Mouse (Mus musculus) gastrocnemius, postnatal 25 days (tissue): ENCODE measurements at regions not wholly inside any gene's neighbourhood (a gene's known extent, or its start where the extent isn't known, plus 50 kb on each side); places are given as distances from the start of the nearest gene placed in this dataset.
"Not testable (repeated sequence)": the region's sequence is repeated elsewhere in the genome, so short reads cannot be mapped to it uniquely, and the experiment has no call there.

Experiments used
- DNase-seq: peaks from one replicate; pipeline ENCODE4 v3.0.0; 2022

GRCm38 (mm10) chr4:4708261-4708660 is 84.9 kb downstream of the Impad1 start:
- peak; percentile 73 for DNase-seq

- no peak for DNase-seq
Measured at GRCm38 (mm10) chr4:4699102-4699501, 94.1 kb downstream of the Impad1 start.

DNA sequence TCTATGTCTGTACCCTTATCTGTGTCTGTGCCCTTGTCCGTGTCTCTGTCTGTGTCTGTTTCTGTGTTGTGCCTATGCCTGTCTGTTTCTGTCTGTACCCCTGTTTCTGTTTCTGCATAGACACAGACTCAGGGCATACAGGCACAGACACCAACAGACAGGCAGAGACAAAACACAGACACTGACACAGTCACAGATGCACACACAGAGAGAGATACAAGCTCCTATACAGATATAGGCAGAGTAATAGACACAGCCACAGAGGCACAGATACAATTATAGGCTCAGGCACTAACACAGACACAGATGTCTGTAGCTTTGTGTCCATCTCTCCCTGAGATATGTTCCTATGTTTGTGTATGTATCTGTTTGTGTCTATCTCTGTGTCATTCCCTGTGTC is 97.7 kb downstream of the Impad1 start:
- no peak for DNase-seq

GRCm38 (mm10) chr4:4686920-4687319 is 106.2 kb downstream of the Impad1 start:
- no peak for DNase-seq

- no peak for DNase-seq
Measured at GRCm38 (mm10) chr4:4674607-4675006, 118.5 kb downstream of the Impad1 start.

GRCm38 (mm10) chr4:4650251-4650650 is 142.9 kb downstream of the Impad1 start:
- DNase-seq = no peak

- DNase-seq = no peak
Measured at GRCm38 (mm10) chr4:4645264-4645663, 147.9 kb downstream of the Impad1 start.

DNA sequence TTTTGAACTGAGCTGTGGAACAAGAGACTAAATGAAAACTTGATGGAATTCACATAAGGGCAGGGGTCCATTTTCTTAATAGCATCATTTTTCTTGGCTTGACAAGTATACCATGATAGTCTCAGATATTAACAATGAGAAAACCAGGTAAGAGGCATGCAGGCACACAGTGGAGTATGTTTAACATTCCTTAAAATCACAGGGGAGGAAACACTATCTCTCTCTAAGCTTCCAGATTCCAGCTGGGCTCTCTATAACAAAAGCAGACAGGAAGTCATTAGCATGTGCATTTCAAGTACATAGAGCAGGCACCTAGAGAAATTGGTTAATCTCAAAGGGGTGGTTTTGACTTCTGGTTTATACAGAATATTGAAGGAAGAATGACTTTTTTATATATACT is 156.9 kb downstream of the Impad1 start:
- no peak for DNase-seq

DNA sequence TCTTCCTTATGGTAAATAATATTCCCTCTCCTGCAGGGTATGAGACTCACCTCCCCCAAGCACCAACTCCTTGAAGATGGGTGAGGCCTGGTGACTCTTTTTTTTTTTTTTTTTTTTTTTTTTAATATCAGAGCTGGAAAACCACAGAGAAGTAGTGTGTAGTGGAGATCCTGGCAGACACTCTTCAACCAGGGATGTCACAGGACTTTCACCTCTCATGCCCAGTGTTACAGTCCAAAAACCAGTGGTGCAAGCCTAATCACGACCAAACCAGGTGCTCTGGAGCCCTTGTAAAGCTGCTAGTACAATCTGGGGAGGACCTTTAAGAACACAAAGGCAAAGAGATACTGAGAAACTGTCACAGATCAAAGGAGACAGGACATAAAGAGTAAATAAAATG is 157.3 kb downstream of the Impad1 start:
- no peak for DNase-seq

DNA sequence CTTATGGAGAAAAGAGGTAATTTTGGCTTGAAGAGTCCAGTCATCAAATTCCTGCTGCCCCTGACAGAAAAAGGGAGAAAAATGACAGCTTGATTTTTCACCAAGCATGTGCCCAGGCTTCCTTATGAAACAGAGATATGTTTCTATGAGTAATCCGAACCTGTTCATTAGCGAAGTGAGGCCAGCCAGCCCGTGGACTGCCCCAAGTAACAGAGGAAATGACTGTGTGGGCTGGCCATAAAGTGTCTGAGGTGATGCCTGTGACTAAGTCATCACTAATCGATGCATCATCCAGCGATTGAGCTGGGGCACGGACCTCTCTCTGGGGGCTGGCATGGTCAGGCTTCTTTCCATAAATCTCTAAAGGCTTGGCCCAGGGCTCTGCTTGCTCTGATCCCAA is 157.8 kb downstream of the Impad1 start:
- DNase-seq = no peak

DNA sequence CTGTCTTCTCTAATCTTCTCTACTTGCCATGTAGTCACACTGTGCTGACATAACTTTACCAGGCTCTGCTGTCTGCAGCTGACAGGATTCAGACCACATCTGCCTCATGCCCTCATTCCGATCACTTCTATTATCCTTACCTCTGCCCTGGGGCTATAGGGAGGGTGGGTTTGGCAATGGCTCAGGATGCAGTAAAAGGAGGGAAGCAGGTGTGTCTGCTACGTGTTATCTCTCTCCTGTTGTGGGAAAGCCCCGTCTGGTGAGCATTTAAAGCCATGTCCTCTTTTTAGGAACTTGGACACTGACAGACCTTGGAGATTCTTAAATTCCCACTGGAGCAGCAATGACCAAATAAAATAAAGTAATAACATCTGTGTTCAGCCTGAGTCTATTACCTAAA is 158.5 kb downstream of the Impad1 start:
- no peak for DNase-seq

GRCm38 (mm10) chr4:4630750-4631149 is 162.4 kb downstream of the Impad1 start:
- no peak for DNase-seq

DNA sequence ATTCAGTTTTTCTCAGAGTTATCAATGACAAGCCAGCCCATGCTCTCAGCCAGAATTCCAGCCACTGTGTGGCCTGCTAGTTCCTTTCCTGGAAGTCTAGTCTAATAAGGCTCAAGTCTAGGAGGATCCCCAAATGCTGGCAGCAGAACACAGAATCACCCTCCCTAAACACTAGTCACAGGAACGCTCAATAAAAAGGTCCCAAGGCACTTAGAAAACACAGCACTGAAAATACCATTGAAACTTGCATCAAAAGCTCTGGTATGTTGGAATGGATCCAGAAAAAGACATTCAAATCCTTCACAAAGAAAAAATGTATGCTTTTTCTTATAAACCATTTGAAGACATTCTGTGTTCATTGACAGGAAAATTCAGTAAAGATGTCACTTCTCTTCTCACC is 163.9 kb downstream of the Impad1 start:
- DNase-seq = no peak

DNA sequence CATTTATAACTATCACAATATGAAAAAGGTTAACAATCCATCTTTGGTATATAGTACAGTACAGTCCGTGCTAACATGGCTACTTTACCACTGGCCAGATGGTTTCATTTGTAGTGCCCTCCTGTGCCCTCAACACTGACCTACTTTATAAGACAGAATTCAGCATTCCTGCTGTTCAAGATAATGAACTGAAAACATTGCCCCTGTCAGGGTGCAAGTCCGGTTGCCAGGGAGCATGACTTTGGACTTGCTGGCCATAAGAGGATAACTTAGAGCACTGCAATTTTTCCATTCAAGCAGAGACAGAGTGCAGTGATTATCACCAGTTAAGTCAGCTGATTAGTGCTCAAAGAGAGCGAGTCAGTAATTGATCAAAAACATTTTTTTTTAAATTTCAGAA is 169.3 kb downstream of the Impad1 start:
- DNase-seq = no peak

- DNase-seq = not testable (repeated sequence)
Measured at GRCm38 (mm10) chr4:4620135-4620534, 173.0 kb downstream of the Impad1 start.

GRCm38 (mm10) chr4:4614577-4614976 is 178.6 kb downstream of the Impad1 start:
- no peak for DNase-seq
